Mouse (Mus musculus) left cerebral cortex, postnatal 14 days (tissue): ENCODE data around the gene Col4a3bp. TPM values are rescaled to one million over a fixed set of nuclear protein-coding genes. Genes with fewer than 3 reads are reported as not detected.
A peak's percentile ranks its signal among the peaks of the same experiment; 100 is the strongest.
"Not testable (repeated sequence)": the region's sequence is repeated elsewhere in the genome, so short reads cannot be mapped to it uniquely, and the experiment has no call there.

ENCODE experiments used
- DNase-seq, 2 experiments: peaks; one replicate each; pipeline ENCODE4 v3.0.0; 2021 to 2022; ENCODE audit warnings: low spot score in 2 of 2, mixed read lengths in 1 of 2
- intact Hi-C: fragments of 180-260 bp; cut with DNase I; formaldehyde crosslinking; loops from one replicate; pipeline ENCODE4 v1.15.1; 2025
- total RNA-seq, 2 experiments: library from RNA; stranded (reverse); gene quantifications; 2 replicates each; pipeline ENCODE4 v1.2.3; 2021

Gene Col4a3bp
- total RNA-seq, 2 experiments from 2014 or later: 56.7 to 57.4 TPM

GRCm38 (mm10) chr13:96604242-96604641 lies 61.8 kb downstream of the Col4a3bp start:
- no peak for DNase-seq
- intact Hi-C loops: no loop called here

- intact Hi-C loops: no loop called here
- DNase-seq: no peak
Observed at GRCm38 (mm10) chr13:96614615-96615014, 72.2 kb downstream of the Col4a3bp start.

- intact Hi-C loops: no loop called here
- no peak for DNase-seq
Observed at GRCm38 (mm10) chr13:96620891-96621290, 78.5 kb downstream of the Col4a3bp start.

- intact Hi-C loops: no loop called here
- no peak for DNase-seq
Observed at GRCm38 (mm10) chr13:96630396-96630795, 88.0 kb downstream of the Col4a3bp start.

- no peak for DNase-seq
- intact Hi-C loops: no loop called here
Observed at GRCm38 (mm10) chr13:96644168-96644567, 101.8 kb downstream of the Col4a3bp start.

- intact Hi-C loops: no loop called here
- no peak for DNase-seq
Observed at GRCm38 (mm10) chr13:96645822-96646221, 103.4 kb downstream of the Col4a3bp start.

GRCm38 (mm10) chr13:96653041-96653440 lies 110.6 kb downstream of the Col4a3bp start:
- peak; percentile 43 to 68 for DNase-seq
- intact Hi-C loops: loop anchor here (10.0 kb wide), 1 partner anchor 472 kb away; no protein-coding TSS in a partner anchor

GRCm38 (mm10) chr13:96656673-96657072 lies 114.3 kb downstream of the Col4a3bp start:
- intact Hi-C loops: loop anchor here (10.0 kb wide), 1 partner anchor 468 kb away; no protein-coding TSS in a partner anchor
- DNase-seq: no peak

GRCm38 (mm10) chr13:96658936-96659335 lies 116.5 kb downstream of the Col4a3bp start:
- no peak for DNase-seq
- intact Hi-C loops: loop anchor here (10.0 kb wide), 1 partner anchor 466 kb away; no protein-coding TSS in a partner anchor

GRCm38 (mm10) chr13:96660095-96660860 lies 117.9 kb downstream of the Col4a3bp start:
- peak in 1 of 2 experiments; percentile 47 for DNase-seq
- intact Hi-C loops: no loop called here

- not testable (repeated sequence) for DNase-seq
Observed at GRCm38 (mm10) chr13:96663120-96663519, 120.7 kb downstream of the Col4a3bp start.

GRCm38 (mm10) chr13:96664419-96664974 lies 122.1 kb downstream of the Col4a3bp start:
- intact Hi-C loops: no loop called here
- no peak for DNase-seq

More at GRCm38 (mm10) chr13:96663120-96663519, 120.7 kb downstream of the Col4a3bp start:
- intact Hi-C loops: not testable (repeated sequence)

- intact Hi-C loops: no loop called here
- DNase-seq: no peak
Observed at GRCm38 (mm10) chr13:96670019-96670405, 127.6 kb downstream of the Col4a3bp start.

- intact Hi-C loops: no loop called here
- peak; percentile 98 to 99 for DNase-seq
Observed at GRCm38 (mm10) chr13:96670406-96671077, 128.1 kb downstream of the Col4a3bp start, which contains the start of gene Hmgcr. Gene Hmgcr, minus strand, starts transcription at chr13:96670936.

- DNase-seq: no peak
- intact Hi-C loops: no loop called here
Observed at GRCm38 (mm10) chr13:96671078-96671905, 128.9 kb downstream of the Col4a3bp start.

GRCm38 (mm10) chr13:96671906-96672234 lies 129.5 kb downstream of the Col4a3bp start:
- intact Hi-C loops: no loop called here
- DNase-seq: no peak

GRCm38 (mm10) chr13:96672276-96672675 lies 129.9 kb downstream of the Col4a3bp start:
- intact Hi-C loops: no loop called here
- DNase-seq: no peak

- intact Hi-C loops: no loop called here
- DNase-seq: no peak
Observed at GRCm38 (mm10) chr13:96673817-96674216, 131.4 kb downstream of the Col4a3bp start.

GRCm38 (mm10) chr13:96675756-96676155 lies 133.3 kb downstream of the Col4a3bp start:
- intact Hi-C loops: no loop called here
- DNase-seq: no peak
